Mouse (Mus musculus): ENCODE measurements at regions not wholly inside any gene's neighbourhood (a gene's known extent, or its start where the extent isn't known, plus 50 kb on each side); places are given as distances from the start of the nearest gene placed in this dataset.

GRCm38 (mm10) chr15:96077756-96078155, 209.6 kb upstream of the Arid2 start:
- DNase-seq (ENCODE audit: low read depth, low spot score), result no peak
- Histone ChIP-seq H3K36me3 (ENCODE audit: control insufficient read depth in 1 of 2, insufficient read depth in 2 of 2, low read length in 2 of 2) (no peaks in the 10 kb centered on the region), H3K4me3 (ENCODE audit: control insufficient read depth in 1 of 2, insufficient read depth in 1 of 2, low read depth in 2 of 2, low read length in 2 of 2) (no peak overlapping the region), H3K4me1 (ENCODE audit: control insufficient read depth in 1 of 2, insufficient read depth in 2 of 2, low read length in 2 of 2) (no peaks in the 10 kb centered on the region), H3K27ac (ENCODE audit: control insufficient read depth, low read depth, low read length) (no peak overlapping the region), H3K9ac (ENCODE audit: control insufficient read depth, low read depth, low read length, poor library complexity, severe bottlenecking) (no peak overlapping the region), H3K79me2 (ENCODE audit: control insufficient read depth, insufficient read depth, low read length, poor library complexity) (no peaks in the 10 kb centered on the region), H3K27me3 (ENCODE audit: control insufficient read depth in 1 of 2, insufficient read depth in 2 of 2, low read length in 2 of 2) (no peaks in the 10 kb centered on the region), H3K9me3 (replicated peaks; ENCODE audit: insufficient read depth, low read length) (no peaks in the 10 kb centered on the region)
- TF ChIP-seq TBP (IDR thresholded peaks at IDR 0.05; ENCODE audit: low read depth, low read length) (no peak), ELF1 (IDR thresholded peaks at IDR 0.05; ENCODE audit: low read depth, low read length) (no peak), CHD2 (IDR thresholded peaks at IDR 0.05; ENCODE audit: low read length) (no peak), MAZ (IDR thresholded peaks at IDR 0.05; ENCODE audit: low read depth, low read length) (no peak), TCF12 (IDR thresholded peaks at IDR 0.05; ENCODE audit: low read depth, low read length) (no peak), E2F4 (IDR thresholded peaks at IDR 0.05; ENCODE audit: borderline replicate concordance, low read depth, low read length) (no peak), MYB (IDR thresholded peaks at IDR 0.05; ENCODE audit: low read depth, low read length) (no peak), ETS1 (IDR thresholded peaks at IDR 0.05; ENCODE audit: low read depth, low read length) (no peak), ZC3H11A (IDR thresholded peaks at IDR 0.05; ENCODE audit: low read depth, low read length) (no peak)

GRCm38 (mm10) chr15:96078580-96078979, 208.7 kb upstream of the Arid2 start:
- H3K4me3 ChIP-seq (ENCODE audit: control insufficient read depth in 1 of 2, insufficient read depth in 1 of 2, low read depth in 2 of 2, low read length in 2 of 2), result no peak overlapping the region
- no peaks in the 10 kb centered on the region for H3K36me3 ChIP-seq (ENCODE audit: control insufficient read depth in 1 of 2, insufficient read depth in 2 of 2, low read length in 2 of 2)
- no peak overlapping the region for H3K9ac ChIP-seq (ENCODE audit: control insufficient read depth, low read depth, low read length, poor library complexity, severe bottlenecking)
- no peak for DNase-seq (ENCODE audit: low read depth, low spot score)
- TF ChIP-seq ZKSCAN1 (IDR thresholded peaks at IDR 0.05; ENCODE audit: low read depth, low read length) (no peak), SIN3A (IDR thresholded peaks at IDR 0.05; ENCODE audit: low read length) (no peak), TAL1 (IDR thresholded peaks at IDR 0.05; ENCODE audit: low read length) (no peak), EP300 (IDR thresholded peaks at IDR 0.05; ENCODE audit: low read depth in 1 of 2, low read length in 2 of 2) (no peak), RAD21 (IDR thresholded peaks at IDR 0.05; ENCODE audit: low read depth, low read length) (no peak), NELFE (IDR thresholded peaks at IDR 0.05; ENCODE audit: low read depth, low read length) (no peak)
- no peaks in the 10 kb centered on the region for H3K4me1 ChIP-seq (ENCODE audit: control insufficient read depth in 1 of 2, insufficient read depth in 2 of 2, low read length in 2 of 2)
- no peaks in the 10 kb centered on the region for H3K27me3 ChIP-seq (ENCODE audit: control insufficient read depth in 1 of 2, insufficient read depth in 2 of 2, low read length in 2 of 2)
- no peaks in the 10 kb centered on the region for H3K79me2 ChIP-seq (ENCODE audit: control insufficient read depth, insufficient read depth, low read length, poor library complexity)
- H3K27ac ChIP-seq (ENCODE audit: control insufficient read depth, low read depth, low read length), result no peak overlapping the region
- H3K9me3 ChIP-seq (replicated peaks; ENCODE audit: insufficient read depth, low read length), result no peaks in the 10 kb centered on the region

DNA sequence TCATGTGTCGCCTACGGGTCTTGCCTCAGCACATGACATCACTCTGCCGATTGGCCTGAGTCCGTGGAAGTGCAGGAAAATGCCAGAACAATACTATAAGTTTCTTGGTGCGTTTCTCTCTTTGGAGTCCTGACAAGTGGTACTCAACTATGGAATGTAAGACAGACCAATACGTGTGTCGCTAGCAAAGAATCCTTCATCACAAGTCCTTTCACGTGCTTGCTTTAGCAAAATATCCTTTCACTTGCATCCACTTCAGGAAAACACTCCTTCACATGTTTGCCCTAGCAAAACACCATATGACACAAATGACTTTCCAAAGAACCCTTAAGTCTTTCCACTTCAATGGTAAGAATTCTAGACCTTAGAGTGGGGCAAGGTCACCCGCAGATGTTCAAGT, 197.6 kb upstream of the Arid2 start:
- no peaks in the 10 kb centered on the region for H3K9me3 ChIP-seq (replicated peaks; ENCODE audit: insufficient read depth, low read length)
- H3K9ac ChIP-seq (ENCODE audit: control insufficient read depth, low read depth, low read length, poor library complexity, severe bottlenecking), result no peak overlapping the region
- no peaks in the 10 kb centered on the region for H3K36me3 ChIP-seq (ENCODE audit: control insufficient read depth in 1 of 2, insufficient read depth in 2 of 2, low read length in 2 of 2)
- H3K27me3 ChIP-seq (ENCODE audit: control insufficient read depth in 1 of 2, insufficient read depth in 2 of 2, low read length in 2 of 2), result peaks cover 0 to 2% of the 10 kb centered on the region in 2 experiments; a peak in 3 of 4 replicates
- H3K4me1 ChIP-seq (ENCODE audit: control insufficient read depth in 1 of 2, insufficient read depth in 2 of 2, low read length in 2 of 2), result no peaks in the 10 kb centered on the region
- no peak overlapping the region for H3K27ac ChIP-seq (ENCODE audit: control insufficient read depth, low read depth, low read length)
- TF ChIP-seq ZNF384 (IDR thresholded peaks at IDR 0.05; ENCODE audit: low read depth, low read length), result no peak
- TF ChIP-seq USF2 (IDR thresholded peaks at IDR 0.05; ENCODE audit: borderline replicate concordance in 1 of 2, insufficient read depth in 1 of 2, low read depth in 1 of 2, low read length in 2 of 2), result no peak
- no peak for TF ChIP-seq SIN3A (IDR thresholded peaks at IDR 0.05; ENCODE audit: low read length)
- TF ChIP-seq KAT2A (conservative IDR thresholded peaks at IDR 0.05; ENCODE audit: low read depth, low read length), result no peak
- no peak for TF ChIP-seq ETS1 (IDR thresholded peaks at IDR 0.05; ENCODE audit: low read depth, low read length)
- TF ChIP-seq POLR2AphosphoS5 (IDR thresholded peaks at IDR 0.05; ENCODE audit: borderline replicate concordance, low read depth, low read length), result no peak
- no peak for TF ChIP-seq TAL1 (IDR thresholded peaks at IDR 0.05; ENCODE audit: low read length)
- TF ChIP-seq ELF1 (IDR thresholded peaks at IDR 0.05; ENCODE audit: low read depth, low read length), result no peak
- TF ChIP-seq RAD21 (IDR thresholded peaks at IDR 0.05; ENCODE audit: low read depth, low read length), result no peak
- no peak for TF ChIP-seq TBP (IDR thresholded peaks at IDR 0.05; ENCODE audit: low read depth, low read length)
- TF ChIP-seq HCFC1 (IDR thresholded peaks at IDR 0.05; ENCODE audit: low read depth, low read length), result no peak
- TF ChIP-seq MAZ (IDR thresholded peaks at IDR 0.05; ENCODE audit: low read depth, low read length), result no peak
- TF ChIP-seq USF1 (IDR thresholded peaks at IDR 0.05; ENCODE audit: low read depth, low read length), result no peak
- no peak overlapping the region for H3K4me3 ChIP-seq (ENCODE audit: control insufficient read depth in 1 of 2, insufficient read depth in 1 of 2, low read depth in 2 of 2, low read length in 2 of 2)
- DNase-seq (ENCODE audit: low read depth, low spot score), result no peak
- no peaks in the 10 kb centered on the region for H3K79me2 ChIP-seq (ENCODE audit: control insufficient read depth, insufficient read depth, low read length, poor library complexity)

Data from MEL (cell line).